Mouse (Mus musculus): Measurements from ENCODE around the gene Cdc42ep1. TPM values are rescaled to one million over a fixed set of nuclear protein-coding genes. Genes with fewer than 3 reads are reported as not detected.

The Cdc42ep1 gene
- polyA plus RNA-seq, 1 experiment from 2014 or later: 13.1 TPM

DNA sequence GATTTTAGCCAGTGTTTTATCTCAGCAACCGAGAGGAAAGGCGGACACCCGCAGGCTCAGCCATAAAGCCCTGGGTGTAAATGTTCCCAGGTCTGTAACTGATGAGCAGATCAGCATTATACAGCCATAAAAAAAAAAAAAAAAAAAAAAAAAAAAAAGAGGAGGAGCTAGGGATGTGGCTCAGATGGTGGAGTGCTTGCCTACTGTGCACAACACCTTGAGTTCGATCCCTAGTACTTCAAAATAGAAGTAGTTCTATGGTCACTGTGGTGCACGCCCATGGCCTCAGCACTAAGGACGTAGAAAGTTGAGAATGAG lies 26.4 kb upstream of the Cdc42ep1 start:
- H3K27me3 ChIP-seq (ENCODE audit: control insufficient read depth, insufficient read depth, low read depth, low read length): no peaks in the 10 kb centered on the region
- H3K9ac ChIP-seq (ENCODE audit: low read depth, low read length): no peak overlapping the region
- 0 out of 2 replicates have a peak, but pooled peaks have one; percentile 9 for ATAC-seq (ENCODE audit: low read depth)
- H3K27ac ChIP-seq (ENCODE audit: low read length): peak overlapping the region; percentile 51; the same call in 1 of the 2 replicates
- peaks cover 7% of the 10 kb centered on the region for H3K4me1 ChIP-seq (ENCODE audit: control insufficient read depth, low read depth, low read length)
- no peak overlapping the region for H3K4me2 ChIP-seq (ENCODE audit: low read depth, low read length)
- 34% methylated on average over 6 of the region's 6 CpGs for WGBS (ENCODE audit: insufficient replicate concordance)
- no peak overlapping the region for H3K4me3 ChIP-seq (ENCODE audit: low read depth, low read length)
- no peaks in the 10 kb centered on the region for H3K9me3 ChIP-seq (replicated peaks; ENCODE audit: control insufficient read depth, low read length)
- H3K36me3 ChIP-seq (ENCODE audit: control insufficient read depth, insufficient read depth): no peaks in the 10 kb centered on the region

DNA sequence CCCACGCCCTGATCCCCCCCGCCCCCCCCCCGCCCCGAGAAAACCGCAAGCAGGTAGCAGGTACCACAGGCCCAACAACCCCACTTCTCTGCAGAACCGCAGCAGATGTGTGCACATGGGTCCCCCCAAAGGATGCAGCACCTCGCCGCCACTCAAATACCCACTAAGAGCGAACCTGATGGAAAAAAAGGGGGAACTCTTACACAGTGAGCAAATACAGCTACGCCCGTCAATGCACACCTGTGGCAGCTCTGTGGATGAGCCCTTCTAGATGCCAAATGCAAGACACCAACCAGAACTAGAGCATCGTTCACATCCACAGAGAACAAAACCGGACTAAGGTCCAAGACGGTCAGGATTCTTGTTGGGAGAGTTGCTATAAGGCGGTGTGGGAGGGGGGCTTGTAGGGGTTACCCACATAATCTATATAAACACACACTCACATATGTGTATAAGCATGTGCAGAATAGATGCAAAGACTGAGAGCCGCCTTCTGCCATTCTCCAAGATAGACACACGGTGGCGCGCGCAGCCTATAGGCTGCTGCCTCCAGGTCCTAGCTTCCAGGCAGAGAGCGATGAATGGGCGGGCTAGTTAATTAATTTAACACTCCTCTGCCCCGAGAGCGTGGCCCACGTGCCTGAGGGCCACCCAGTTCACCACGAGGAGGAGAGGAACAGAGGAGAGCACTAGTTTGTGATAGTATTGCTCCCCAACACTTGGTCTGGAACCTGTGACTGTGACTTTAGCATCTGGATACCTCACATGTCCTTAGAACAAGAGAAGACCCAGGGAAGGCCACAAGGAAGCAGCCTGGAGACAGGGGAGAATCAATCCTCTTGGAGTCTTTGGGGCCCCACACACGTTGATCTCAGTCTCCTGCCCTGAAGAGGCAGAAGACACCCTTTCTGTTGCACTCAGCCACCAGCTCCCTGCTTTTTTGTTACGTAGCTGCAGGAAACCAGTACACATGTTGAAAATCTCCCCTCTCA lies 15.9 kb upstream of the Cdc42ep1 start:
- 18% methylated on average over 28 of the region's 28 CpGs for WGBS (ENCODE audit: insufficient replicate concordance)
- no peaks in the 10 kb centered on the region for H3K36me3 ChIP-seq (ENCODE audit: control insufficient read depth, insufficient read depth)
- H3K9ac ChIP-seq (ENCODE audit: low read depth, low read length): no peak overlapping the region
- H3K9me3 ChIP-seq (replicated peaks; ENCODE audit: control insufficient read depth, low read length): no peaks in the 10 kb centered on the region
- no peak overlapping the region for H3K4me3 ChIP-seq (ENCODE audit: low read depth, low read length)
- H3K4me1 ChIP-seq (ENCODE audit: control insufficient read depth, low read depth, low read length): peaks cover 2% of the 10 kb centered on the region; the same call in 1 of the 2 replicates
- H3K27me3 ChIP-seq (ENCODE audit: control insufficient read depth, insufficient read depth, low read depth, low read length): no peaks in the 10 kb centered on the region
- no peak overlapping the region for H3K4me2 ChIP-seq (ENCODE audit: low read depth, low read length)
- ATAC-seq (ENCODE audit: low read depth): no peak
- no peak overlapping the region for H3K27ac ChIP-seq (ENCODE audit: low read length)

DNA sequence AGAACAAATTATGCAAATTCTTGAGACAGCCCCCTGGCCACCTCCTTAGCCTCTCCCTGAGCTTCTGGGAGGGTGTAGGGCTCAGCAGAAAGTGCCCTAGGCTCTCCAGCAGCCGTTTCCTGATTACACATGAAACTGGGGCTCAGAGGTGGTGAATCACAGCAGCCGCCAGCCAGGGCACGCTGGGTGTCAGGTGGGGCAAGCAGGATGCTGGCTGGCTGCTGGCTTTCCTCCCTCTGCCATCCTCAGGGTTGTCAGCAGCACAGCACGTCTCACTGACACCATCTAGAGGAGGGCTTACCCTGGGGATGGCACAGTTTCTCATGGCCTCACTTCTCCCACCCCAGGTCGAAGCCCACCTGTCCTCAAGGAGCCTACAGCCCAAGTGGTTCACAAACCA lies 14.1 kb upstream of the Cdc42ep1 start:
- no peak overlapping the region for H3K27ac ChIP-seq (ENCODE audit: low read length)
- no peak overlapping the region for H3K4me2 ChIP-seq (ENCODE audit: low read depth, low read length)
- ATAC-seq (ENCODE audit: low read depth): no peak

DNA sequence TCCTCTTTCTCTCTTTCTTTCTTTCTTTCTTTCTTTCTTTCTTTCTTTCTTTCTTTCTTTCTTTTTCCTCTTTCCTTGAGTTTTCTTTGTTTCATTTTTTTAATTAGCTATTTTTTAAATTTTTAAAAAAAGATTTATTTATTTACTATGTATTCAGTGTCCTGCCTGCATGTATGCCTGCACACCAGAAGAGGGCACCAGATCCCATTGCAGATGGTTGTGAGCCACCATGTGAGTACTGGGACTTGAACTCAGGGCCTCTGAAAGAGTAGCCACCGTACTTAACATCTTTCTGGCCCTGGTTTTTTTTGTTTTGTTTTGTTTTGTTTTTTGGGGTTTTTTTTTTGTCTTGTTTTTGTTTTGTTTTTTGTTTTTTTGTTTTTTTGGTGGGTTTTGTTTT lies 12.8 kb upstream of the Cdc42ep1 start:
- ATAC-seq (ENCODE audit: low read depth): no peak

More for the DNA sequence above, 14.1 kb upstream of the Cdc42ep1 start:
- Histone ChIP-seq H3K9me3 (replicated peaks; ENCODE audit: control insufficient read depth, low read length) (no peaks in the 10 kb centered on the region), H3K27me3 (ENCODE audit: control insufficient read depth, insufficient read depth, low read depth, low read length) (no peaks in the 10 kb centered on the region), H3K4me1 (ENCODE audit: control insufficient read depth, low read depth, low read length) (peaks cover 9% of the 10 kb centered on the region), H3K36me3 (ENCODE audit: control insufficient read depth, insufficient read depth) (no peaks in the 10 kb centered on the region), H3K9ac (ENCODE audit: low read depth, low read length) (no peak overlapping the region), H3K4me3 (ENCODE audit: low read depth, low read length) (no peak overlapping the region)
- WGBS (ENCODE audit: insufficient replicate concordance): 28% methylated on average over 5 of the region's 5 CpGs

DNA sequence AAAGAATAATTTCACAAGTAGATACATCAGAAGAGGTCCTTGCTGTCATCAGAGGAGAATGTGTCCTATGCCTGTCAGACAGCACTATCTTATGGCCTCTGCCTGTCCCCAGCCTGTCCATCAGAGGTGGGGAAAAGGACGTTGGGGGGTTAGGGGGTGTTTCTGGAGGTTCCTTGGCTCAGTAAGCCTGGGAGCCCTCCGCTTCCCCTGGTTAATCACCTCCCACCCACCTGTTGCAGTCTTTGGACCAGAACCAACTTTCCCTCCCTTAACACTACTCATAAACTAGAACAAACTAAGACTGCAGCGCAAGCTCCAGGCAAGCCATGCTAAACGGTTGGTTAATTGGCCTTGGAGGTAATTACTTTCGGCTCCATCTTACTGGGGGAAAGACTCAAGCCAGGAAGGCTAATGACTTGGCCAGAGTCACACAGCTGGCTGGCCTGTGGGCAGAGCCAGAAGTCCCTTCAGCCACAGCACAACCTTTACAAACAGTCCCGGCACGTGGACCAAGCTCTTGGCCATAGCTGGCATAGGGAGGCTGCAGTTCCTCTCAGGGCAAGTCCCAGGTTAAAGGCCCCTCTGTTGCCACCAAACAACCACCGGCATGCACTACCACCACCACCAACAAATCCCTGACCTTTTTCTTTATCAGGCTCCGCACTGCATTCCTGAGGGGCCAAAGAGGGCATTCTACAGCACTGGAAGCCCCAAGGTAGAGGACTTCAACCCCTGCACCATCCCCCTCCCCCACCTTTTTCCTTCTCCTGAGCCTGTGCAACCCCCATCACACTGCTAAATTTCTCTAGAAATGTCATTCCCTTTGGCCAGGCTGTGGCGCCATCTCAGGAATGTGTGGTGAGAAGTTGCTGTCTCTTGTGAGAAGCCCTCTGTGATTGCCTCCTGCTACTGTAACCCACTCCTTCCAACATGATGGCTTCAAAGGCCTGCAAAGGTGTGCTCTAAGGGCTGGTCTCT lies 11.4 kb upstream of the Cdc42ep1 start:
- H3K4me3 ChIP-seq (ENCODE audit: low read depth, low read length): no peak overlapping the region
- 52% methylated on average over 10 of the region's 10 CpGs for WGBS (ENCODE audit: insufficient replicate concordance)

More for the DNA sequence above, 12.8 kb upstream of the Cdc42ep1 start:
- no peak overlapping the region for H3K4me3 ChIP-seq (ENCODE audit: low read depth, low read length)
- no peak overlapping the region for H3K27ac ChIP-seq (ENCODE audit: low read length)
- H3K9me3 ChIP-seq (replicated peaks; ENCODE audit: control insufficient read depth, low read length): no peaks in the 10 kb centered on the region
- H3K27me3 ChIP-seq (ENCODE audit: control insufficient read depth, insufficient read depth, low read depth, low read length): no peaks in the 10 kb centered on the region
- H3K9ac ChIP-seq (ENCODE audit: low read depth, low read length): no peak overlapping the region
- no peak overlapping the region for H3K4me2 ChIP-seq (ENCODE audit: low read depth, low read length)
- 74% methylated on average over 1 of the region's 1 CpGs for WGBS (ENCODE audit: insufficient replicate concordance)
- peaks cover 15% of the 10 kb centered on the region for H3K4me1 ChIP-seq (ENCODE audit: control insufficient read depth, low read depth, low read length)
- H3K36me3 ChIP-seq (ENCODE audit: control insufficient read depth, insufficient read depth): no peaks in the 10 kb centered on the region

DNA sequence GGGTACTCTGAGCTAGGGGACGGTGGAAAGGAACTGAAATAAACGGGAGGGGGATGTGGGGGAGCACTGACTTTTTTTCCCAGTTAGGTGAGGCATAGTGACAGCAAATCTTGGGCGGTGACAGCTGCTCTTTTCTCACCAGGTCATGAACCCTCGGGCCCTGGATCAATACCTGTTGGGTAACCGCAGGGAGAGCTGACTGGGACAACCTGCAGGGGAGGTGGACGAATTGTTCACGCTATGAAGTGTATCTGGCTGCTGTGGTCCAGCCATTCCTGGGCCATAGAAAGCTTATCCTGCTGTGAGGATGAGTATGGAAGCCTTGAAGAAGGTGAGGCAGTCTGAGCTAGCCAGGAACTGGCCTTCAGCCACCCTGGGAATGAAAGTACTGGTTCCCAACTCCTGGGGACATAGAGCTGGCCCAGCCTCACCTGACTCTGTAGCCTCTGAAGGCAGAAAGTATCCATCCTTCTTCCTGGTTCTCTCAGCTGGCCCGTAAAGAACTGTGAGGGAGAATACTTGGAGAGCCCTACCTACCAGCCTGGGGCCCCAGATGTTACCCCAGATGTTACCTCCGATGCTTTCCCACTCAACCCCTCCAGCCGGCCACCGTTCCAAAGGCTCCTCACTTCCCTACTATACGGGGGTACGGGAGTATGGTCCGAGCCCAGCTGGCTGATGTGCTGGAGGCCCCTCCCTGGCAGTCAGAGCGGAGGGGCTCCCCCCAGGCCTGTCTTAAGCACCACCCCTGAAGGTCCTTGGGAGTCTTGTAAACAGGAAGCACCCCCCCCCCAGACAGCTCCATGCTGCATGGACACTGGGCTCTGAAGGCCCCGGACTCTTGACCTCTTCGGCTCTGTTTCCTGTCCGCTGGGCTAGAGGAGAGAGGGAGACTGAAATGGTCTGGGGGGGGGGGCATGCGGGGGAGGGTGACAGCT lies 10.4 kb upstream of the Cdc42ep1 start:
- peak overlapping the region; percentile 17; the same call in 1 of the 2 replicates for H3K4me2 ChIP-seq (ENCODE audit: low read depth, low read length)
- H3K9me3 ChIP-seq (replicated peaks; ENCODE audit: control insufficient read depth, low read length): no peaks in the 10 kb centered on the region
- H3K36me3 ChIP-seq (ENCODE audit: control insufficient read depth, insufficient read depth): no peaks in the 10 kb centered on the region
- H3K27me3 ChIP-seq (ENCODE audit: control insufficient read depth, insufficient read depth, low read depth, low read length): no peaks in the 10 kb centered on the region
- H3K9ac ChIP-seq (ENCODE audit: low read depth, low read length): no peak overlapping the region
- no peak overlapping the region for H3K4me3 ChIP-seq (ENCODE audit: low read depth, low read length)
- H3K27ac ChIP-seq (ENCODE audit: low read length): peak overlapping the region; percentile 80
- ATAC-seq (ENCODE audit: low read depth): peak; percentile 64
- H3K4me1 ChIP-seq (ENCODE audit: control insufficient read depth, low read depth, low read length): peaks cover 27% of the 10 kb centered on the region
- 49% methylated on average over 19 of the region's 19 CpGs for WGBS (ENCODE audit: insufficient replicate concordance)

More for the DNA sequence above, 11.4 kb upstream of the Cdc42ep1 start:
- H3K9ac ChIP-seq (ENCODE audit: low read depth, low read length): no peak overlapping the region
- H3K36me3 ChIP-seq (ENCODE audit: control insufficient read depth, insufficient read depth): no peaks in the 10 kb centered on the region
- H3K4me1 ChIP-seq (ENCODE audit: control insufficient read depth, low read depth, low read length): peaks cover 27% of the 10 kb centered on the region
- no peak for ATAC-seq (ENCODE audit: low read depth)
- no peaks in the 10 kb centered on the region for H3K27me3 ChIP-seq (ENCODE audit: control insufficient read depth, insufficient read depth, low read depth, low read length)
- no peak overlapping the region for H3K4me2 ChIP-seq (ENCODE audit: low read depth, low read length)
- peak overlapping the region; percentile 80 for H3K27ac ChIP-seq (ENCODE audit: low read length)
- no peaks in the 10 kb centered on the region for H3K9me3 ChIP-seq (replicated peaks; ENCODE audit: control insufficient read depth, low read length)

DNA sequence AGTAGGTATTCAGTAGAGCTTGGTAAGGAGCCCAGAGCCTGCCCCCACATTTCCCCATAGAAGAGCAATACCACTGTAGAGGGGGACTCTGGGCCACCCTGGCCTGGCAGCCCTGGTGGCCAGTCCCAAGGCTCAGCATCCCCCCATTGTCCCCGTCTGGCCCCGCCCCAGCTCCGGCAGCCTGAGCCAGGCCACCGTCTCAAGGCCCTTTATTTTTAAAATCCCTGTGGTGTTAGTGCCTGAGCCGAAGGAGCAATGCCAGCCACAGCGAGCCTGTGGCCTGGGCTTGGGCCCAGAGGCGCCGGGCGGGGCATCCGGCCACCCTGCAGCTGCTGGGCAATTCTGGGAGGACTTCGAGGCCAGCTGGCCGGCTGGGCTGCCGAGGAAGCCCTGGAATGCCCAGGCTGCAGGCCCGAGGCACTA lies 9.7 kb upstream of the Cdc42ep1 start:
- WGBS (ENCODE audit: insufficient replicate concordance): 51% methylated on average over 14 of the region's 14 CpGs
- no peak overlapping the region for H3K4me2 ChIP-seq (ENCODE audit: low read depth, low read length)
- peaks cover 27% of the 10 kb centered on the region for H3K4me1 ChIP-seq (ENCODE audit: control insufficient read depth, low read depth, low read length)
- H3K27me3 ChIP-seq (ENCODE audit: control insufficient read depth, insufficient read depth, low read depth, low read length): no peaks in the 10 kb centered on the region
- no peaks in the 10 kb centered on the region for H3K36me3 ChIP-seq (ENCODE audit: control insufficient read depth, insufficient read depth)
- no peak overlapping the region for H3K4me3 ChIP-seq (ENCODE audit: low read depth, low read length)
- H3K27ac ChIP-seq (ENCODE audit: low read length): peak overlapping the region; percentile 80
- H3K9me3 ChIP-seq (replicated peaks; ENCODE audit: control insufficient read depth, low read length): no peaks in the 10 kb centered on the region
- peak; percentile 20 for ATAC-seq (ENCODE audit: low read depth)
- no peak overlapping the region; the same call in 1 of the 2 replicates for H3K9ac ChIP-seq (ENCODE audit: low read depth, low read length)

DNA sequence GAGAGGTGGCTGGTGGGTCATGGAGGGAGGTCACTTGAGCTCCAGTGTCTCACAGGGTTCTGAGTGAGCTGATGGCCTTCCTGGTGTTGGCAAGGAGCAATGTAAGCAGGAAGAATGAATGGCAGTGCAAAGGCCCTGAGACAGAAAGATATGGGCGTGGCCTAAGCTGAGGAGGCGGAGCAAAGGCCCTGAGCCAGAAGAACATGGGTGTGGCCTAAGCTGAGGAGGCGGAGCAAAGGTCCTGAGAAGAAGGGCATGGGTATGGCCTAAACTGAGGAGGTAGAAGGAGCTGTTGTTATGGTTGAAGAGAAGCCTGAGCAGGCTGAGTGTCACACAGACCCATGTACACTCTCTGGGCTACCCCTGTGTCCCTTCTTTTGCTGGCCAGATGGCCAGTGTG lies 8.8 kb upstream of the Cdc42ep1 start:
- peaks cover 27% of the 10 kb centered on the region for H3K4me1 ChIP-seq (ENCODE audit: control insufficient read depth, low read depth, low read length)

More for the DNA sequence above, 8.8 kb upstream of the Cdc42ep1 start:
- Histone ChIP-seq H3K27ac (ENCODE audit: low read length) (no peak overlapping the region), H3K9ac (ENCODE audit: low read depth, low read length) (no peak overlapping the region), H3K9me3 (replicated peaks; ENCODE audit: control insufficient read depth, low read length) (no peaks in the 10 kb centered on the region), H3K36me3 (ENCODE audit: control insufficient read depth, insufficient read depth) (no peaks in the 10 kb centered on the region), H3K4me2 (ENCODE audit: low read depth, low read length) (no peak overlapping the region), H3K27me3 (ENCODE audit: control insufficient read depth, insufficient read depth, low read depth, low read length) (no peaks in the 10 kb centered on the region), H3K4me3 (ENCODE audit: low read depth, low read length) (no peak overlapping the region)
- 59% methylated on average over 3 of the region's 3 CpGs for WGBS (ENCODE audit: insufficient replicate concordance)
- ATAC-seq (ENCODE audit: low read depth): no peak

Data from liver, embryonic 16.5 days (tissue).